In genomic region chr7:45573954-45574353, GRCm38 (mm10) we compare ENCODE assay signal across 15 mouse cellular contexts. TPM values are rescaled to one million over a fixed set of nuclear protein-coding genes. Genes with fewer than 3 reads are reported as not detected.
DNase-seq lines count a peak whose midpoint lies in the region; ATAC-seq and TF ChIP-seq lines count a peak whose summit lies in the region.
"Had no signal": no experiment of that assay in that cellular context is flagged by ENCODE, and none has a peak within 500 bp of the region (broad histone marks: within the 10 kb centered on the region; RNA-seq: fewer than 3 reads in every experiment).

No protein-coding gene starts in this region.

- H3K27ac ChIP-seq in intestine, postnatal 0 days (ENCODE audit: low read depth, low read length) = no peak overlapping the region
- H3K27ac ChIP-seq in liver, embryonic 14.5 days = no peak overlapping the region
- no peak overlapping the region for H3K27ac ChIP-seq in hindbrain, embryonic 11.5 days (ENCODE audit: low read depth, low read length)
- H3K27ac ChIP-seq: forebrain, embryonic 12.5 days; heart, embryonic 15.5 days; hindbrain, postnatal 0 days had no signal

- WGBS in intestine, postnatal 0 days = 47% methylated on average over 8 of the region's 8 CpGs
- 56% methylated on average over 8 of the region's 8 CpGs for WGBS in liver, embryonic 14.5 days (ENCODE audit: insufficient replicate concordance)
- 82% methylated on average over 8 of the region's 8 CpGs for WGBS in hindbrain, embryonic 11.5 days

- H3K36me3 ChIP-seq in intestine, postnatal 0 days (ENCODE audit: control insufficient read depth, insufficient read depth) = peaks cover 7% of the 10 kb centered on the region; the same call in 1 of the 2 replicates
- H3K36me3 ChIP-seq in liver, embryonic 14.5 days (replicated peaks; ENCODE audit: control insufficient read depth, insufficient read depth, low read depth) = peaks cover 4% of the 10 kb centered on the region; the same call in 1 of the 2 replicates
- H3K36me3 ChIP-seq in hindbrain, embryonic 11.5 days (ENCODE audit: control insufficient read depth, insufficient read depth, low read length) = no peaks in the 10 kb centered on the region

- H3K9me3 ChIP-seq in intestine, postnatal 0 days (ENCODE audit: control insufficient read depth) = no peaks in the 10 kb centered on the region
- H3K9me3 ChIP-seq in liver, embryonic 14.5 days (ENCODE audit: control insufficient read depth, low read length) = no peaks in the 10 kb centered on the region
- H3K9me3 ChIP-seq in hindbrain, embryonic 11.5 days (ENCODE audit: control insufficient read depth, low read length) = no peaks in the 10 kb centered on the region
- H3K9me3 ChIP-seq: forebrain, embryonic 12.5 days; heart, embryonic 15.5 days had no signal

- H3K9ac ChIP-seq in intestine, postnatal 0 days (ENCODE audit: low read depth, low read length) = no peak overlapping the region
- H3K9ac ChIP-seq in liver, embryonic 14.5 days (replicated peaks) = no peak overlapping the region
- H3K9ac ChIP-seq in hindbrain, embryonic 11.5 days (ENCODE audit: low read depth, low read length) = no peak overlapping the region
- H3K9ac ChIP-seq: forebrain, embryonic 12.5 days; heart, embryonic 15.5 days had no signal

- DNase-seq in kidney, adult 11 months = peak; percentile 66
- DNase-seq in kidney, postnatal 4 days = no peak
- DNase-seq in liver, embryonic 14.5 days (ENCODE audit: low read depth in 3 of 3, low spot score in 3 of 3) = no peak
- DNase-seq in thymus, postnatal 25 days = peak; percentile 68
- DNase-seq in adrenal gland, adult 2 months = no peak
- DNase-seq in lung, postnatal 14 days = no peak
- no peak for DNase-seq in hindbrain, embryonic 11.5 days (ENCODE audit: low spot score)
- DNase-seq: cerebellum, adult 18-20 months; gastrocnemius, postnatal 14 days had no signal

- TF ChIP-seq CTCF in intestine, postnatal 0 days (IDR thresholded peaks at IDR 0.05; ENCODE audit: low read depth) = no peak
- TF ChIP-seq CTCF in liver, embryonic 14.5 days (IDR thresholded peaks at IDR 0.05; ENCODE audit: low read depth) = no peak

- H3K4me2 ChIP-seq in intestine, postnatal 0 days (replicated peaks; ENCODE audit: low read depth) = peak overlapping the region; percentile 69
- peak overlapping the region; percentile 46 for H3K4me2 ChIP-seq in liver, embryonic 14.5 days (ENCODE audit: low read depth)
- H3K4me2 ChIP-seq in hindbrain, embryonic 11.5 days (replicated peaks; ENCODE audit: low read depth, low read length) = no peak overlapping the region
- H3K4me2 ChIP-seq: forebrain, embryonic 12.5 days; heart, embryonic 15.5 days had no signal

- H3K4me3 ChIP-seq in intestine, postnatal 0 days (ENCODE audit: low read depth, low read length) = peak overlapping the region; percentile 43
- peak overlapping the region; percentile 50 to 55 for H3K4me3 ChIP-seq in liver, embryonic 14.5 days (ENCODE audit: insufficient read depth in 1 of 2, low read depth in 2 of 2, low read length in 2 of 2)
- no peak overlapping the region for H3K4me3 ChIP-seq in hindbrain, embryonic 11.5 days (ENCODE audit: low read depth, low read length)
- H3K4me3 ChIP-seq: forebrain, embryonic 12.5 days; heart, embryonic 15.5 days had no signal

- H3K4me1 ChIP-seq in intestine, postnatal 0 days (replicated peaks; ENCODE audit: control insufficient read depth, insufficient read depth, low read length) = peaks cover 9% of the 10 kb centered on the region; the same call in 1 of the 2 replicates
- H3K4me1 ChIP-seq in liver, embryonic 14.5 days (replicated peaks; ENCODE audit: control insufficient read depth in 2 of 2, insufficient read depth in 2 of 2, low read length in 1 of 2) = peaks cover 27 to 31% of the 10 kb centered on the region in 2 experiments
- no peaks in the 10 kb centered on the region for H3K4me1 ChIP-seq in hindbrain, embryonic 11.5 days (replicated peaks; ENCODE audit: control insufficient read depth, insufficient read depth, low read length)

- peak; percentile 40; the same call in 1 of the 2 replicates for ATAC-seq in intestine, postnatal 0 days
- ATAC-seq in liver, embryonic 14.5 days (ENCODE audit: insufficient read depth) = no peak
- no peak for ATAC-seq in hindbrain, embryonic 11.5 days (ENCODE audit: low FRiP score)
- ATAC-seq: hindbrain, postnatal 0 days had no signal

- no peaks in the 10 kb centered on the region for H3K27me3 ChIP-seq in intestine, postnatal 0 days (replicated peaks; ENCODE audit: control insufficient read depth, insufficient read depth, low read length)
- no peaks in the 10 kb centered on the region for H3K27me3 ChIP-seq in liver, embryonic 14.5 days (ENCODE audit: control insufficient read depth, insufficient read depth, low read length)
- H3K27me3 ChIP-seq in hindbrain, embryonic 11.5 days (ENCODE audit: control insufficient read depth, insufficient read depth, low read length) = no peaks in the 10 kb centered on the region
- H3K27me3 ChIP-seq: forebrain, embryonic 12.5 days; heart, embryonic 15.5 days had no signal

- TF ChIP-seq EP300 in liver, embryonic 14.5 days (IDR thresholded peaks at IDR 0.05; ENCODE audit: low read depth) = no peak

RNA-seq across cellular contexts. Expression of gene Bcat2, which starts 4.0 kb away (rescaled TPM):
- polyA plus RNA-seq in intestine, postnatal 0 days (2015; fragmentation: Nextera tagmentation; extraction: Ambion mirVana) = 17.7 and 18.6 TPM in 2 replicates
- 38.8 and 40.6 TPM in 2 replicates for polyA plus RNA-seq in liver, embryonic 14.5 days (2012; rRNA removed)
- 35.9 and 39.4 TPM in 2 replicates for polyA plus RNA-seq in liver, embryonic 14.5 days (2014; fragmentation: Nextera tagmentation; extraction: Ambion mirVana)
- 100 to 1,000 TPM; 213 to 292 TPM for total RNA-seq in adrenal gland, adult 2 months (2021)
- polyA plus RNA-seq in adrenal gland, adult 2 months (2012; rRNA removed) = 166 and 170 TPM in 2 replicates
- 26.6 and 31.4 TPM in 2 replicates for polyA plus RNA-seq in hindbrain, embryonic 11.5 days (2014; fragmentation: Nextera tagmentation; extraction: Ambion mirVana)

RNA-seq across cellular contexts. Expression of gene Hsd17b14, which starts 19.3 kb away (rescaled TPM):
- polyA plus RNA-seq in intestine, postnatal 0 days (2015; fragmentation: Nextera tagmentation; extraction: Ambion mirVana) = 0.73 and 1.2 TPM in 2 replicates
- 0.95 and 2.1 TPM in 2 replicates for polyA plus RNA-seq in liver, embryonic 14.5 days (2012; rRNA removed)
- polyA plus RNA-seq in liver, embryonic 14.5 days (2014; fragmentation: Nextera tagmentation; extraction: Ambion mirVana) = 1.2 and 2.5 TPM in 2 replicates
- total RNA-seq in adrenal gland, adult 2 months (2021) = 1 to 10 TPM; 2.3 TPM
- polyA plus RNA-seq in adrenal gland, adult 2 months (2012; rRNA removed) = 1.5 and 2.3 TPM in 2 replicates
- polyA plus RNA-seq in hindbrain, embryonic 11.5 days (2014; fragmentation: Nextera tagmentation; extraction: Ambion mirVana) = 0.45 and 0.46 TPM in 2 replicates
- total RNA-seq: hindbrain, postnatal 0 days had no signal

RNA-seq across cellular contexts. Expression of gene Fgf21, which starts 41.3 kb away (rescaled TPM):
- not detected in 2 replicates for polyA plus RNA-seq in intestine, postnatal 0 days (2015; fragmentation: Nextera tagmentation; extraction: Ambion mirVana)
- polyA plus RNA-seq in liver, embryonic 14.5 days (2012; rRNA removed) = not detected in 2 replicates
- polyA plus RNA-seq in liver, embryonic 14.5 days (2014; fragmentation: Nextera tagmentation; extraction: Ambion mirVana) = not detected in 2 replicates
- total RNA-seq in adrenal gland, adult 2 months (2021) = not detected
- 0.15 and 0.16 TPM in 2 replicates for polyA plus RNA-seq in adrenal gland, adult 2 months (2012; rRNA removed)
- polyA plus RNA-seq in hindbrain, embryonic 11.5 days (2014; fragmentation: Nextera tagmentation; extraction: Ambion mirVana) = not detected in 2 replicates
- total RNA-seq: gastrocnemius, postnatal 14 days; hindbrain, postnatal 0 days; left cerebral cortex, adult 18-20 months; megakaryocyte progenitor cell, adult 5-6 weeks had no signal
- polyA plus RNA-seq: forebrain, embryonic 12.5 days; hindbrain, postnatal 0 days had no signal

RNA-seq across cellular contexts. Expression of gene Fut1, which starts 43.1 kb away (rescaled TPM):
- polyA plus RNA-seq in intestine, postnatal 0 days (2015; fragmentation: Nextera tagmentation; extraction: Ambion mirVana) = 0.05 and 0.23 TPM in 2 replicates
- polyA plus RNA-seq in liver, embryonic 14.5 days (2012; rRNA removed) = not detected in 2 replicates
- polyA plus RNA-seq in liver, embryonic 14.5 days (2014; fragmentation: Nextera tagmentation; extraction: Ambion mirVana) = not detected in 2 replicates
- total RNA-seq in adrenal gland, adult 2 months (2021) = not detected
- polyA plus RNA-seq in adrenal gland, adult 2 months (2012; rRNA removed) = not detected in 2 replicates
- polyA plus RNA-seq in hindbrain, embryonic 11.5 days (2014; fragmentation: Nextera tagmentation; extraction: Ambion mirVana) = not detected in 2 replicates
- total RNA-seq: hindbrain, postnatal 0 days; left cerebral cortex, adult 18-20 months; megakaryocyte progenitor cell, adult 5-6 weeks had no signal
- polyA plus RNA-seq: hindbrain, postnatal 0 days had no signal

RNA-seq across cellular contexts. Expression of gene Izumo1, which starts 47.7 kb away (rescaled TPM):
- polyA plus RNA-seq in intestine, postnatal 0 days (2015; fragmentation: Nextera tagmentation; extraction: Ambion mirVana) = 0.08 TPM in 2 replicates
- polyA plus RNA-seq in liver, embryonic 14.5 days (2012; rRNA removed) = 0.10 and 0.15 TPM in 2 replicates
- polyA plus RNA-seq in liver, embryonic 14.5 days (2014; fragmentation: Nextera tagmentation; extraction: Ambion mirVana) = 0.09 TPM in 1 of 2 replicates, not detected in the other
- total RNA-seq in adrenal gland, adult 2 months (2021) = under 1 TPM; 0.28 to 0.29 TPM
- polyA plus RNA-seq in adrenal gland, adult 2 months (2012; rRNA removed) = 0.65 and 0.89 TPM in 2 replicates
- 0.12 and 0.18 TPM in 2 replicates for polyA plus RNA-seq in hindbrain, embryonic 11.5 days (2014; fragmentation: Nextera tagmentation; extraction: Ambion mirVana)

Comparison
In these comparisons a context has a peak if more than half of its experiments do, and no peak if none do; other contexts are left out.
1. DNase-seq: peak in kidney, adult 11 months (single experiment) and thymus, postnatal 25 days (single experiment); none in kidney, postnatal 4 days (0 of 2), liver, embryonic 14.5 days (0 of 3), adrenal gland, adult 2 months (single experiment), lung, postnatal 14 days (single experiment) and hindbrain, embryonic 11.5 days (single experiment).